Mouse (Mus musculus): ENCODE measurements around the gene Krt4.

DNA sequence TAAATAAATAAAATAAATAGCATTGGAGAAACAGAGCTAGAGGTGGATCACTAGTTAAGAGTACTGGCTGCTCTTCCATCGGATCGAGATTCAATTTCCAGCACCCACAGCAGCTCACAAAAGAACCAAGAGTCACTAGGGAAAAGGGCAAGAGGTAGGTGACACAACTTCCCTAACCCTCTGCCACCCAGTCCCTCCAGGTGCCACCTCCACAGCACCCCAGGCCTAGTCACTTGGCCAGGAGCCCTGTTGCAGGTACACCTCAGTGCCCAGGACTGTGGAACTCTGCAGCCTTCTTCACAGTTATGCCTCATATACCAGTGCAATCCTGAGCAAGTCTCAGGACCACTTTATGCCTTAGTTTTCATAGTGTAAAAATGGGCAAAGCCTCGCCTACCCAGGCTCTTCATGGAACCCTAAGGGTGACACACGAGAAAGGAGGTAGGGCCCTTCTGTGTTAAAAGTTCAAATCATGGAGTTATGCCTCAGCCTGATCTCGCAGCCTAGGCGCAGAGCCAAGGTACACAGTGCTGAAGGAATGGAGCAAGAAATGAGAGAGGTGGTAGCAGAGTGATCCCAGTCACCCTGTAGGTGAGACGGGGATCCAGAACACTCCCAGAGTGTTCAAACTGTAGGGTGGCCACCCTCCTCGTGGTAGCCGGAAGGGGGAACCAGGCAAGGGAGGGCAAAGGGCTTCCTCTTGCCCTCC lies 14.2 kb upstream of the Krt4 start:
- TF ChIP-seq CHD2 (IDR thresholded peaks at IDR 0.05; ENCODE audit: low read depth, low read length) (no peak), ZNF384 (IDR thresholded peaks at IDR 0.05; ENCODE audit: low read depth, low read length) (no peak)
